Mouse (Mus musculus) B cell, adult 2 months (primary cell): ENCODE measurements around the gene Cd5.

Experiments used
- DNase-seq, 2 experiments: peaks; one replicate each; pipeline ENCODE4 v3.0.0; 2022

Cd5 gene

DNA sequence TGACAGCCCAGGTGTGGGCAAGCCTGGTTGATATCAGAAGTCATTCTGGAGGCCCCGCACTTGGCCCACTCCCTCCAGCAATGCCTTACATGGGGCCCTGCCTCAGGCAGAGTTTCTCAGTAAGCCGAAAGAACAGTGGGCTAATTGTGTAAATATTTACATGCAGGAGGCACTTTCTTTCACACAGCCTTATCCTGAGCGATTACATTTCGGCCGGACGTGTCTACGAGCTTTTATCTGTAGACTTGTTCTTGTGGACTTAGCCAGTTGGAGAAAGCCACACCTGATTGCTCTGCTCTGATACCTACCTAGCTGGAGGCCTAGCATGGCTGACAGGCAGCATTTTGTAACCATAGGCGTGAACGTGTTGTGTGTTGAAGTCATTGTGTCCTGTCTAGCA, 39.0 kb downstream of the Cd5 start:
- DNase-seq: no peak

GRCm38 (mm10) chr19:10698131-10698991, 40.4 kb downstream of the Cd5 start:
- DNase-seq: no peak

GRCm38 (mm10) chr19:10695801-10696200, 43.0 kb downstream of the Cd5 start:
- DNase-seq: no peak

DNA sequence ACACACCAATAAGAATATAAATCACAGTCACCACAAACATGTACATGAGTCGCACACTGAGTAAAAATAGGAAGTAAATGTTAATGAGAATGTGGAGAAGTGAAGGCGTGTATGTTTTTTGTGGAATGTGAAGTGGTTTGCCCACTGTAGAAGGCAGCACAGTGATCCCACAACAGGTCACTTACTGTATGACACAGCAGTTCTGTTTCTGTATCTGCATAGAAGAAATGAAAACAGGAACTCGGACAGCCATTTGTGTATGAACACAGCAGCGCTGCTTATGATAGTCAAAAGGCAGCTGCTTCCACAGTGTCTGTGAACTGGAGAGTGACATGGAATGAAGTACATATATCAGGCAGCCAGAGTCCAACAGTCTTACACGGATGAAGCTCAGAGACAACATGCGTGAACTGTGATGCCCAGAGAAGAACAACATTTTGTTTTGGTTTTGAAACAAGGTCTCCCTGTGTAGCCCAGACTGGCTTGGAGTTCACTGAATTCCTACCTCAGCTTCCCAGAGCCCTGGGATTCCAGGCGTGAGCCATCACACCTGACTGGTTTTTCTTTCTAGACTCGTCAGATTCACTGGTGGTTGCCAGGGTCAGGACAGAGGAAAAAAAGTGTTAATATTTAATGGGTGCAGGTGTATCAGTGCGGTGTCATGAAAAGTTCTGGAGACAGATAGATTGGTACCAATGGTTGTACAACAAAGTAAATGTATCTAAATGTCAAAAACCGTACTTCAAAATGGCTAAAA, 44.7 kb downstream of the Cd5 start:
- peak; percentile 19 to 20 for DNase-seq

DNA sequence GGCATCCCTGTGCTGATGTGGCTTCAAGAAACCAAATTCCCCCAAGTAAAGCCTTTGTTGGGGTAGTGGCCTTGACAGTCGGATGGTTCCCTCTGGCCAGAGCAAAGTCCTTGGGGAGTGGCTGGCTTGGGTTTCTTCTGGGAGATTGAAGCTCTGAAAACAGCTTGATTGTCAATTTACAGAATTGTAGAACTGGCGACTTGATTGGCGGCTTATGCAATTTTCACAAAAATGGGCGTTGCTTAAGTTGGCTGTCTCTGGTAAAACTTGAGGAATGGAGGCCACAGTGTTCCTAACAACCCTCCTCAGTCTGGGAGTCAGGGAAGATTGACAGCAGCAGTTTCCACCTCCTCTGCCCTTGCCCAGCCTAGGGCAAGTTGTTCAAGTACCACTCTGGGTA, 46.4 kb downstream of the Cd5 start:
- no peak for DNase-seq

DNA sequence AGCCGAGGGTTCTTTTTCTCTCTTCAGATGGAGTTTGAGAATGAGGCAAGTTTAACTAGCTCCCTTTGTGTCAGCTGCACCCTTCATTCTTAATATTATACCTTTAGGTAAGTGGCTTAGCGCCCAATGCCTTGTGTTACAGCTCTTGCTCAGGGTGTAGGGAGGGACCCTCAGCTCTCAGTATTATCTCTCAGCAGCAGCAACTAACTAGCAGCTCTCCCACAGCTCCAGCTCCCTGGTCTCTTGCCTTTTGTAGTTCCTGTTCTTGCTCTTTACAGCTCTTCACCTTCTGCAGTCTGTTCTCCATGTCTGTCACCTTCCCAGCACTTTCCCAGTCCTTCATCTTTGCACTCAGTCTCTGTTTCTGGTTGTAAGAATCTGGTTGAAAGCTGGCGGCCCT, 47.1 kb downstream of the Cd5 start:
- DNase-seq: no peak

DNA sequence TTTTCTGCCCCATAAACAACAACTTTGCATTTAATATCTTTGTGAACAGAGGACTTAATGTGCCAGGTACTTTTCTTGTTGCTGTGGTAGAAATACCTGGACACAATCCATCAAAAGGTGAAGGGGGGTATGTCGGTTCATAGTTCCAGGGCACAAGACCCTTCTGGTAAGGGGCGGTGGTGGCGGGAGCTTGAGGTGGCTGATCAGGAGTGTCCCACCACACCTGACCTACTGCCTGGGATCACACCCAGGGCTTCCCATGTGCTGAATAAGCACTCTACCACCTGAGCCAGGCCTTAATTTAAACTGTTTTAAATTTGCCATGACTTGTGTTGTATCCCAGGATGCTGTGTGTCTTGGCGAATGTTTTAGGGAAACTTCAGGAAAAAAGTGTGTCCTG, 47.7 kb downstream of the Cd5 start:
- DNase-seq: no peak

GRCm38 (mm10) chr19:10690336-10690735, 48.5 kb downstream of the Cd5 start:
- no peak for DNase-seq

DNA sequence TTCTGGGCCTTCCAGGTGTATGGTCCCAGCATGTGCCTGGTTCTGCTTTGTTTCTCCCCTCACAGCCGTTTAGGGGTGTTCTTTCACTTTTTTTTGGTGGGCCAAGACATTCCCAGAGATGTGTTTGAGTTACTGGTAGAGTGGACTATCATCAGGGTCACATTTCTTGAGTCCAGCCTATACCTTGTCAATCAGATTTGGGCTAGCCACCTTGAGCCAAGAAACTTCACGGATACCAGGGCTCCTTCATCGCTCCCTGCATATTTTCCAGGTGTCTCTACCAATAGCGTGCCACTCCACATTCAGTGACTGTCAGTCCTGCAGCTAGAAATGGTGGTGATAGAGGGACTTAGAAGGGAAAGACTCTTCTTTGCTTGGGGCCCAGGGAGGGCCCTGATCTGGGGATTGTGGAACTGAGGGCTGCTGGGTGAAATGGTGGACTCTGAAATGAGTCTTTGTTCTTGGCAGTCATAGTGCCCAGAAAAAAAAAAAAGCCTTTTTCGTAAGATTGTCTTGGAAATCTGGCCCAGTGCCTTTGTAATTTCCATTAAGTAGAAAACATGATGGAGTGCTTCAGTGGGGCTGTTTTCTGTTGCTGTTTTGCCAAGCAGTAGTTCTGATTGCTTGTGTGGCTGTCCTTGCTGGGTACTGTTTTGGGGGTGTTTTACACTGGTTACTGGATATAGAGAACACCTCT, 49.2 kb downstream of the Cd5 start:
- DNase-seq: no peak

DNA sequence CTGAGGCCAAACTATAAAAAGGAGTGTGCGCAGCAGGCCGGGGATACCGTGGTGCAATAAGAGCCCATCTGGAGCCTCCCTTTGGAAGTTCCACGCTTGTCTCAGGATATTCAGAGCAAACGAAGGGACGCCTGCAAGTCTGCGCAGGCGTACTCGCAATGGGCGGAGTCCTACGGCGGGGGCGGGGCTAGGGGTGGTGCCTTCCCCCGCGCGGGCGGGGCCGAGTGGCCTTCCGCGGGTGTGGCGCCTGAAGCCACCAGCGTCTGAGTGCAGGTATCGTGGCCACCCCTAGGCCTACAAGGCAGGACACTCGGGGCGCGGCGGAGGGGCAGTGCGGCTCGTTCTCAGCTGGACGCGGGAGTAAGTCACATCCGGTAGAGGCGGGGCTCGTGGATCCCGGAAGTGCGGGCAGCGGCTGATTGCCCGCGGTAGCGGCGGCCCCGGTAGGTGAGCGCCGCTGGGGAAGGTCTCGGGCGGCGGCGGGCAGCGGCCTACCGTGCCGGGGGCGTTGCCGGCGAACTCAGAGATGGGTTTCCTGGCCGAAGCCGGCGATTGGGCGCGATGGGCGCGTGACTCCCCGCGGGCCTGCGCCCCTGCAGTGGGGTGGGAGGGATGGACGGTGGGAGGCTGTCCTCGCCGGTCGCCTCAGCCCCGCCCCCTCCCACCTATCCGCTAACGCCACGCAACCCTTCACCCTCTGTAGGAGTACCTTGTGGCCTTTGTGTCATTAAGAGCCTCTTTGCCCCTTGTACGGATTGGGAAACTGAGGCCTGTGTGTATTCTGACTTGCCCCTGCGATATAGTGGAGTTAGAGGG, 50.1 kb downstream of the Cd5 start, which contains the start of gene Vps37c:
Gene Vps37c, plus strand, starts transcription at position 199 of the 816 bp plus-strand sequence.
- DNase-seq: peak; percentile 97 to 98

- DNase-seq: no peak
Measured at GRCm38 (mm10) chr19:10685727-10686126, 53.1 kb downstream of the Cd5 start.

- DNase-seq: no peak
Measured at GRCm38 (mm10) chr19:10685081-10685480, 53.7 kb downstream of the Cd5 start.

DNA sequence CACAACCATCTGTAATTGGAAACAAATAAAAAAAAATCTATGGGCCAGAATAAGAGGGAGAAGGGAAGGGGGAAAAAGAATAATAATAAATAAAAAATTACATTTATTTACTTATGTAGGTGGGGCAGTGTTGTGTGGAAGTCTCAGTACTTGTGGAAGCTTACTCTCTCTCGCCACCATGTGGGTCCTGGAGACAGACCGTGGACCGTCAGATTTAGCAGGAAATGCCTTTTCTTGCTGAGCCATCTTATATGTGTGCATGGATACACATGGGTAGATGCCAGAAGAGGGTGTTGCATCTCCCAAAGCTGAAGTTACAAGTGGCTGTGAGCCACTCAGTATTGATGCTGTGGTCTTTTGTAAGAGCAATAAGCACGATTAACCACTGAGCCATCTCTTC, 57.2 kb downstream of the Cd5 start:
- DNase-seq: no peak

DNA sequence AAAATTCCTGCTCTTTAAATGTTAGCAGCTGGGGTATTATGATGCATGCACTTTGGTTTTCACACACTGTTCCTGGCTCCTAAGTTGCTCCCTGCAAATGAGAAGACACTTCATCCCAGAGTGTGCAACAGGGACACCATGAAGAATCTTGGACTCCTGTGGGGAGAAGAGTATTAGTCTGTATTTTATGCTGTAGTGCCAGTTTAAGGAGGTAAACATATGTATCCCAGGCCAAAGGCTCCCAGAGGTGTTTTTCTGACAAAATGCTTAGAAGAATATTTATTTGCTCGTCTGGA, 60.1 kb downstream of the Cd5 start:
- DNase-seq: no peak

- peak; percentile 79 for DNase-seq
Measured at GRCm38 (mm10) chr19:10677915-10678771, 60.7 kb downstream of the Cd5 start, which contains the start of gene Pga5. Gene Pga5 (minus strand): TSS chr19:10678071.

- DNase-seq: no peak
Measured at GRCm38 (mm10) chr19:10676656-10677055, 62.1 kb downstream of the Cd5 start.

GRCm38 (mm10) chr19:10673275-10673674, 65.5 kb downstream of the Cd5 start:
- DNase-seq: no peak

DNA sequence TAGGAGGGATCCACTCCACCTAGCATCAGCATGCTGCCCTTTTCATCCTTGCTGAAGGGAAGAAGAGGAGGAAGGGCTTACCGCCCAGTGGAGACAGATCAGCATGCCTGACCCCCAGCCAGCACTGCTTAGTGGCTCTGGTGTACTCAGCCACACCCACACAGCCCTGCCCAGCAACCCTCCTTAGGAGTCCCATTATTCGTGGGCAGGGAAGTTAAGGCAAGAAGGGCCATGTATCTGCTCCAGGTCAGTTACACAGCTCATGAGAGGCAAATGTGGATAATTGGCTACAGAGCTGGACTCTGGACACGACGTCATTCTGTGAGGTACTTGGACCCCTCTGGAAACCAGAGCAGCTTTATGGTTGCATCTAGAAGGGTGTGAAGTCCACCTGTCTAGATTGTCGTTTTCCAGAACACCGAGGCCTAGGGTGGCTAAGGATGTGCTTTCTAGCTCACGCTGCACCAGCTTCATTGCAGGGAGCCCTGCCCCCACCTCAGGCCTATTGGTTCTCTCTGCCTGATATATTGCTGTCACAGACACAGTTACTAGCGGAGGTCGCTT, 66.9 kb downstream of the Cd5 start:
- DNase-seq: no peak

DNA sequence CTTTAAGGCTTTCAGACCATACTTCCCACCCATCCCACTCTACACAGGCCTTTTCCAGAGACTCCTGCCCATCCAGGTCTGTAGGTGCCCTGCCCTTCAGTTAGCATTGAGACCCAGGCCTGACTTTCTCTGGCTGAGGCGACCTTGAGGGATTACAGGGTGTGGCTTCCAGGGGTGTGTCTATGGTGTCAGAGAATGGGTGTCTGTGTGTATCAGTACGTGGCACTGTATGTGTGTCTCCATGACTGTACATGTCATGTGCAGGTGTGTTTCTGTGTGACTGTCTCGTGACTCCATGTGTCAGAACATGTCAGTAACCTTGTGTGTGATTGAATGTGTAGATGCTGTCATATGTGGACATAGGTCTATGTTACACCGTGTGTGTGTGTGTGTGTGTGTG, 67.5 kb downstream of the Cd5 start:
- no peak for DNase-seq
